Mouse (Mus musculus) brain, embryonic 14.5 days (tissue): ENCODE measurements around the gene Pkib.

Experiments
- CTCF ChIP-seq: fragments of 200-500 bp; IDR thresholded peaks from 2 replicates; pipeline ENCODE4 v1.5.1; 2012; ENCODE audit warnings: inconsistent platforms, mild to moderate bottlenecking, moderate library complexity, borderline replicate concordance; ENCODE audit not compliant: insufficient read depth, insufficient read length; ENCODE audit errors: extremely low read depth
- POLR2A ChIP-seq: fragments of 200-500 bp; IDR thresholded peaks from 2 replicates; pipeline ENCODE4 v1.6.1; 2012; ENCODE audit warnings: mild to moderate bottlenecking, inconsistent platforms, borderline replicate concordance; ENCODE audit not compliant: poor library complexity, insufficient read depth, insufficient read length, severe bottlenecking; ENCODE audit errors: extremely low read depth

GRCm38 (mm10) chr10:57727666-57728065 is 95.9 kb downstream of the Pkib start:
- no peak for TF ChIP-seq CTCF
- no peak for TF ChIP-seq POLR2A
